Mouse (Mus musculus) small intestine, adult 2 months (tissue): ENCODE results near the gene Ccdc155. TPM values are rescaled to one million over a fixed set of nuclear protein-coding genes. Genes with fewer than 3 reads are reported as not detected.

Experiments
- H3K27ac ChIP-seq: fragments of 200-500 bp; 2 replicates; pipeline ENCODE4 v1.5.1; 2012; ENCODE audit warnings: low read depth, low read length, control low read depth, inconsistent platforms; ENCODE audit not compliant: insufficient read depth
- H3K27me3 ChIP-seq: fragments of 200-500 bp; 2 replicates; pipeline ENCODE4 v1.6.1; 2012; ENCODE audit warnings: mild to moderate bottlenecking, moderate library complexity, low read length, inconsistent platforms; ENCODE audit not compliant: control insufficient read depth, insufficient read depth
- H3K36me3 ChIP-seq: fragments of 200-500 bp; 2 replicates; pipeline ENCODE4 v1.6.1; 2012; ENCODE audit warnings: mild to moderate bottlenecking, low read length, control low read depth, inconsistent platforms; ENCODE audit not compliant: control insufficient read depth, insufficient read depth
- H3K4me1 ChIP-seq: fragments of 200-500 bp; 2 replicates; pipeline ENCODE4 v1.6.1; 2012; ENCODE audit warnings: low read length, inconsistent platforms, mixed read lengths; ENCODE audit not compliant: control insufficient read depth, insufficient read depth, insufficient read length
- H3K4me3 ChIP-seq: fragments of 200-500 bp; 2 replicates; pipeline ENCODE4 v1.5.1; 2012; ENCODE audit warnings: low read depth, mild to moderate bottlenecking, control low read depth, inconsistent platforms, low read length, moderate library complexity
- CTCF ChIP-seq: fragments of 200-500 bp; IDR thresholded peaks from 2 replicates; pipeline ENCODE4 v1.5.1; 2012; ENCODE audit warnings: low read depth, mild to moderate bottlenecking, control low read depth, inconsistent platforms, low read length, moderate library complexity, mixed read lengths; ENCODE audit not compliant: insufficient replicate concordance, insufficient read length; ENCODE audit errors: extremely low read depth
- POLR2A ChIP-seq: fragments of 200-500 bp; IDR thresholded peaks from 2 replicates; pipeline ENCODE4 v1.6.1; 2012; ENCODE audit warnings: low read depth, mild to moderate bottlenecking, control low read depth, inconsistent platforms, low read length, moderate library complexity
- WGBS: fragments of 180-500 bp; shearing (Covaris S2); methylation state at CpG from one replicate; pipeline ENCODE4 v1.1.7; 2018; 5-methylcytosine and 5-hydroxymethylcytosine counted together
- polyA plus RNA-seq: library from polyadenylated mRNA; depleted of rRNA; stranded (reverse); fragments of >200 nt; gene quantifications from 2 replicates; pipeline ENCODE4 v1.2.3, GENCODE M21; 2012; rRNA removed

The Ccdc155 gene
- polyA plus RNA-seq, 1 experiment: not detected

- H3K27ac ChIP-seq: peak within 1 kb of the TSS; percentile 70
- no peaks in the 10 kb centered on the region for H3K36me3 ChIP-seq
- H3K4me1 ChIP-seq: 0 out of 2 replicates have a peak, but pooled peaks cover 4% of the 10 kb centered on the region
- TF ChIP-seq POLR2A: peak; percentile 40; the same call in 1 of the 2 replicates
- TF ChIP-seq CTCF: peak; percentile 95
- 2% methylated on average over 29 of the region's 29 CpGs for WGBS
- no peaks in the 10 kb centered on the region for H3K27me3 ChIP-seq
- H3K4me3 ChIP-seq: peak within 1 kb of the TSS; percentile 81
Observed at GRCm38 (mm10) chr7:45135993-45136567, 68.6 kb downstream of the Ccdc155 start, which contains the start of the genes Gm45713 and Flt3l. TSS of gene Gm45713 (minus strand) at chr7:45136231. TSS of gene Flt3l (minus strand) at chr7:45136432.

- WGBS: 81% methylated on average over 3 of the region's 3 CpGs
- Histone ChIP-seq H3K27ac (peak overlapping the region; percentile 17; the same call in 1 of the 2 replicates), H3K4me3 (peak overlapping the region; percentile 81), H3K27me3 (no peaks in the 10 kb centered on the region), H3K36me3 (no peaks in the 10 kb centered on the region), H3K4me1 (0 out of 2 replicates have a peak, but pooled peaks cover 4% of the 10 kb centered on the region)
- TF ChIP-seq POLR2A: no peak
- no peak for TF ChIP-seq CTCF
Observed at GRCm38 (mm10) chr7:45135370-45135769, 69.3 kb downstream of the Ccdc155 start.

GRCm38 (mm10) chr7:45134544-45135026 is 70.1 kb downstream of the Ccdc155 start:
- Histone ChIP-seq H3K4me1 (0 out of 2 replicates have a peak, but pooled peaks cover 4% of the 10 kb centered on the region), H3K27me3 (no peaks in the 10 kb centered on the region), H3K4me3 (peak overlapping the region; percentile 12), H3K27ac (no peak overlapping the region), H3K36me3 (no peaks in the 10 kb centered on the region)
- no peak for TF ChIP-seq CTCF
- TF ChIP-seq POLR2A: 0 out of 2 replicates have a peak, but pooled peaks have one; percentile 34
- WGBS: 29% methylated on average over 12 of the region's 12 CpGs

Other genes with a start within 250 kb of the Ccdc155 start
- 5.2 and 7.6 TPM in 2 replicates for gene Cpt1c, start 230.0 kb downstream of the Ccdc155 start, polyA plus RNA-seq
- gene Prmt1, start 218.3 kb downstream of the Ccdc155 start, polyA plus RNA-seq: 50.0 and 68.6 TPM in 2 replicates
- gene Irf3, start 207.2 kb downstream of the Ccdc155 start, polyA plus RNA-seq: 52.9 and 91.0 TPM in 2 replicates
- gene Bcl2l12, start 206.2 kb downstream of the Ccdc155 start, polyA plus RNA-seq: 10.1 and 16.3 TPM in 2 replicates
- gene Scaf1, start 188.5 kb downstream of the Ccdc155 start, polyA plus RNA-seq: 39.8 and 73.0 TPM in 2 replicates
- 49.3 and 67.9 TPM in 2 replicates for gene Rras, start 186.9 kb downstream of the Ccdc155 start, polyA plus RNA-seq
- gene Prr12, start 152.0 kb downstream of the Ccdc155 start, polyA plus RNA-seq: 8.1 and 13.2 TPM in 2 replicates
- 39.3 and 92.7 TPM in 2 replicates for gene Nosip, start 142.5 kb downstream of the Ccdc155 start, polyA plus RNA-seq
- 81.7 and 172 TPM in 2 replicates for gene Prrg2, start 142.2 kb downstream of the Ccdc155 start, polyA plus RNA-seq
- 40.0 and 49.9 TPM in 2 replicates for gene Rcn3, start 112.7 kb downstream of the Ccdc155 start, polyA plus RNA-seq
- 47.9 and 78.3 TPM in 2 replicates for gene Fcgrt, start 101.0 kb downstream of the Ccdc155 start, polyA plus RNA-seq
- 159 and 207 TPM in 2 replicates for gene Rps11, start 80.5 kb downstream of the Ccdc155 start, polyA plus RNA-seq
- gene Rpl13a, start 76.1 kb downstream of the Ccdc155 start, polyA plus RNA-seq: 1,193 and 1,266 TPM in 2 replicates
- gene Gm45713, start 68.7 kb downstream of the Ccdc155 start, polyA plus RNA-seq: 1.5 TPM in 1 of 2 replicates, not detected in the other
- 22.1 and 45.8 TPM in 2 replicates for gene Flt3l, start 68.5 kb downstream of the Ccdc155 start, polyA plus RNA-seq
- 25.3 and 48.5 TPM in 2 replicates for gene Pih1d1, start 50.6 kb downstream of the Ccdc155 start, polyA plus RNA-seq
- gene Aldh16a1, start 50.3 kb downstream of the Ccdc155 start, polyA plus RNA-seq: 133 and 253 TPM in 2 replicates
- 0.03 and 0.09 TPM in 2 replicates for gene Slc17a7, start 40.9 kb downstream of the Ccdc155 start, polyA plus RNA-seq
- gene Gfy, start 25.3 kb downstream of the Ccdc155 start, polyA plus RNA-seq: not detected in 2 replicates
- not detected in 2 replicates for gene Pth2, start 23.9 kb downstream of the Ccdc155 start, polyA plus RNA-seq
- 0.24 and 0.84 TPM in 2 replicates for gene Dkkl1, start 7.3 kb upstream of the Ccdc155 start, polyA plus RNA-seq
- 8.0 and 32.2 TPM in 2 replicates for gene Tead2, start 10.9 kb upstream of the Ccdc155 start, polyA plus RNA-seq
- 33.4 and 63.6 TPM in 2 replicates for gene Cd37, start 34.2 kb upstream of the Ccdc155 start, polyA plus RNA-seq
- gene Slc6a16, start 36.2 kb upstream of the Ccdc155 start, polyA plus RNA-seq: not detected in 2 replicates
- not detected in 2 replicates for gene Slc6a21, start 72.6 kb upstream of the Ccdc155 start, polyA plus RNA-seq
- 101 and 257 TPM in 2 replicates for gene Trpm4, start 128.9 kb upstream of the Ccdc155 start, polyA plus RNA-seq
- gene Hrc, start 130.4 kb upstream of the Ccdc155 start, polyA plus RNA-seq: 0.14 and 0.46 TPM in 2 replicates
- 15.4 and 63.9 TPM in 2 replicates for gene Ppfia3, start 162.1 kb upstream of the Ccdc155 start, polyA plus RNA-seq
- gene Lin7b, start 165.7 kb upstream of the Ccdc155 start, polyA plus RNA-seq: 2.9 and 4.0 TPM in 2 replicates
- 73.2 and 122 TPM in 2 replicates for gene Snrnp70, start 190.8 kb upstream of the Ccdc155 start, polyA plus RNA-seq
- 0.04 TPM in 1 of 2 replicates, not detected in the other for gene Kcna7, start 200.8 kb upstream of the Ccdc155 start, polyA plus RNA-seq
- 0.13 and 0.28 TPM in 2 replicates for gene Ntf5, start 208.8 kb upstream of the Ccdc155 start, polyA plus RNA-seq
- 0.66 TPM in 1 of 2 replicates, not detected in the other for gene Lhb, start 215.9 kb upstream of the Ccdc155 start, polyA plus RNA-seq
- gene Gys1, start 230.0 kb upstream of the Ccdc155 start, polyA plus RNA-seq: 9.5 and 9.6 TPM in 2 replicates
- gene Ruvbl2, start 233.2 kb upstream of the Ccdc155 start, polyA plus RNA-seq: 22.3 and 54.3 TPM in 2 replicates